Mouse (Mus musculus) splenic B cell, adult 2 months (primary cell): ENCODE measurements at regions not wholly inside any gene's neighbourhood (a gene's known extent, or its start where the extent isn't known, plus 50 kb on each side); places are given as distances from the start of the nearest gene placed in this dataset.

ENCODE experiments used
- DNase-seq: peaks from one replicate; pipeline ENCODE4 v3.0.0-alpha.2; 2011; ENCODE audit warnings: low read depth, low spot score
- H3K27me3 ChIP-seq: 2 replicates; pipeline ENCODE4 v1.6.1; 2012; ENCODE audit warnings: mild to moderate bottlenecking, low read length, moderate library complexity, mixed read lengths; ENCODE audit not compliant: control insufficient read depth, poor library complexity, insufficient read depth, severe bottlenecking
- H3K36me3 ChIP-seq: 2 replicates; pipeline ENCODE4 v1.6.1; 2012; ENCODE audit warnings: mild to moderate bottlenecking, low read length, moderate library complexity, mixed read lengths; ENCODE audit not compliant: control insufficient read depth, poor library complexity, insufficient read depth, severe bottlenecking

DNA sequence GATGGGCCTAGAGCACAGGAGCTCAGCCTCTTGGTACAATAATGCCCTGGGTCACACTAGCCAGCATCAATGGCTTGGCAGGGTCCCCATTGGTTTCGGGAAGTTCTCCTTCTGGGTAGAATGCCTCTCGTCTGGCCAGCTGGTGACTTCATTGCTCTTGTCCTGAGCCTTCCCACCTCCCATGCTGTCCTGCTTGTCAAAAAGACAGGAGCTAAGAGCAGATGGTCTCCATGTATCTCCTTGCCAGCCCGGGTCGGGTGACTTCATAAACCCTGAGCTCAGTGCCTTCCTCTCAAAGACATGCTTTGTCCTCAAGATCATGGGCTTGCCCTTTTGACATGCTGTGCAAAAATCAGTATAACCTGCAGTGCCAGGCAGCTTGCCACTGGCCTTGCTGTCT is 179.2 kb upstream of the Sh3bp4 start:
- Histone ChIP-seq H3K27me3 (no peaks in the 10 kb centered on the region), H3K36me3 (no peaks in the 10 kb centered on the region)
- DNase-seq: no peak

DNA sequence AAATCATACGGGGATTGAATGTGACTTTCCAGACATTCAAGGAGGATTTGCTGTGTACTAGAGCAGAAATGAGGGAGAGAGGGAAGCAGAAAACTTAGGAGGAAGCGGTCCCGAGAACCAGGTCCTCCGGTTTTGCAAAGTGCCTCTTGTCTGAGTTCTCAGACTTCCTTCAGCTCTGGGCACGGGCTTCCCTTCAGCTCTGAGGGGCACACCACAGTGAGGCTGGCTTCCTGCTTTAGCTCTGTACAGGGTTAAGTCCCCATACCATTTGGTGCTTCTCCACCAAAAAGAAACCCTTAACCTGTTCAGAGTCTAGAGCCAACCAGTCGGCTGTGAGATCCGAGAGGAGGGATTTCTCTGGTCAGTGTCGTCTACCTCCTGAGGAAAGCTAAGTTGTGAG is 167.8 kb upstream of the Sh3bp4 start:
- H3K27me3 ChIP-seq: no peaks in the 10 kb centered on the region
- no peak for DNase-seq
- no peaks in the 10 kb centered on the region for H3K36me3 ChIP-seq

DNA sequence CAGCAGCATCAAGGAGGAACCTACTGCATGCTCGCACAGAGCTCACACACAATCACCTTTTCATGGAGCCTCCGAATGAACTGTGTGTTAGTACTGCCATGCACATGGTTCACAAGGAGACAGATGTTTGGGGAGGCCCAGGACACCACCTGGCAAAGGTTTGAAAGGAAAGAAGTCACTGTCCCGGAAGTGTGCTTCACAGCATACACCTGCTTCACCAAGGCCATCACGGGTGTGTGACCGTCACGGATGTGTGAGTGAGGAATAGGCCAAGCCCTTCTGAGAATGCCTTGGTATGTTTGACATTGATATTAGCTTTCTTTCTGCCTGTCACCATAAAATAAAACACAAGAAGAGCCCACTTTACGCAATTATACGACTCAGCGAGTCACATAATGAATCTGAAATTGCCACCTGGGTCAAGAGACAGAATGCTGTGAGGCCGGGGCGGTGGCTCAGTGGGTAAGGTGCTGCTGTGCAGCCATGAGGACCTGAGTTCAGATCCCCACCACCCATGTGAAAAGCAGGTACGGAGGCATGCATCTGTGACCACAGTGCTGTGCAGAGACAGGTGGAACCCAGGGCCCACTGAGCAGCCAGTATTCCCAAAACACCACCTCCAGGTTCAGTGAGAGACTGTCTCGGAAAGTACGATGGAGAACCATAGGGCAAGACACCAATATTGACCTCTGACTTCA is 162.3 kb upstream of the Sh3bp4 start:
- Histone ChIP-seq H3K36me3 (no peaks in the 10 kb centered on the region), H3K27me3 (no peaks in the 10 kb centered on the region)
- DNase-seq: no peak

DNA sequence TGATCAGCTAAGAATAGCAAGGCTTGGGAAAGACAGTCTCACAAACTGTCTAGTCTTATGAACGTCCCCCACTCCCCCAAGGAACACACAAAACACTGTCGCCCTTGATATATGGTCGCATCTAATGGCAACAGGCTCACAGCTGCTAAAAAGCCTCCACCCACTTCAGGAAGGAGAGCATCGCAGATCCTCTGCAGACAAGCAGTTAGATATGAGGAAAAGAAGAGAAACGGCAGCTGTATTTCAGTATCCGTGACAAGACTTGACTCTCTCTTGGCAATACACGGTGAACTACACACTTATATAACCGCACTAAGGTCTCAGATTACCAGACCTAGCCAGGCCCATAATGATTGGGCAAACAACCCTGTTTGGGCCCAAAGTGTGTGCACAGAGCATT is 161.5 kb upstream of the Sh3bp4 start:
- no peak for DNase-seq
- H3K27me3 ChIP-seq: no peaks in the 10 kb centered on the region
- no peaks in the 10 kb centered on the region for H3K36me3 ChIP-seq

DNA sequence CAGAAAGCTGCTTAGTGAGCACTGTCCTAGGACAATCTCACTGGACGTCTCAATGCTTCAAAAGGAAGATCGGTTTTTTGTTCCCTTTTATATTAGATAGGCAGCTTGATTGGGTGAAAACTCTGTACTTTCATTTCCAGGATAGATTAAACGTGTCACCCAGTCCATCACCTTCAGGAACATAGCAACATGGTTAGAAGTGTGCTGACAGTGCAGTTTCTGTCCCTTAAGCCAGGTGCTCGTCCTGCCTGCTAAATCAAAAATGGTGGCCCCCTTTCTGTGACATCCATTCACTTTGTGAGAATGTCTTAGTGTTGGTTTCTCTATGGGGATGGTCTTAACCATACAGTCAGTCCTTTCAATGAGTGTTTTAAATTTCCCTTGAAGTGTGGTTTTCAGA is 160.9 kb upstream of the Sh3bp4 start:
- DNase-seq: no peak
- Histone ChIP-seq H3K36me3 (no peaks in the 10 kb centered on the region), H3K27me3 (no peaks in the 10 kb centered on the region)

DNA sequence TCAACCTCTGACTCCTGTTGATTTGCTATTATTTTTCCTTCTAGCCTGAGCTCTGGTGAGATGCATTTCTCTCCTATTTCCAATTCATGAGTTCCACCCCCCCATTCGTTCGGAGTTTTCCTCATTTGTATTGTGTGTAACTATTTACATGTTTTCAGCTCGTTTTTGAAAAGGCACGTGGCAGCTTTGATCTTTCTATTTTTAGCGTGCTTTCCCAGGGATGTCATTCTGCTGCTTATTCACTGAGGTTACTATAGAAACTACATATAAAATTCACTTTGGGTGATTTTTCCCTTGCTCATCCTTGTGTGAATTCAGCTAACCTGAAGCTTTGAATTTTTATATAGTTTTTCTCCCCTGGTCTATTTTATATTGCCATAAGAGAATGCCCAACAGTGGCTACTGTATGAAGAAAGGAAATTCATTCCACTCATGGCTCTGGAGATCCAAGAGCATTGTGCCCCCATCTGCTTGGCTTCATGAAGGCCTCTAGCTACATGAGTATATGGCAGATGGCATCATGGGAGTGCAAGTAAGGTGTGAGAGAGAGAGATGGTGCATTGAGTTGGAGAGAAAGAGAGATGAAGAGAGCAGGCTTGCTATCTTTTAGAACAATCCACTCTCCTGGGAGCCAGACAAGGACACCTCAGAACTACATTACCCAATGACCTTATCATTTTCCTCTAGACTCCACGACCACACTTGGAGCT is 160.2 kb upstream of the Sh3bp4 start:
- Histone ChIP-seq H3K27me3 (no peaks in the 10 kb centered on the region), H3K36me3 (no peaks in the 10 kb centered on the region)
- no peak for DNase-seq

DNA sequence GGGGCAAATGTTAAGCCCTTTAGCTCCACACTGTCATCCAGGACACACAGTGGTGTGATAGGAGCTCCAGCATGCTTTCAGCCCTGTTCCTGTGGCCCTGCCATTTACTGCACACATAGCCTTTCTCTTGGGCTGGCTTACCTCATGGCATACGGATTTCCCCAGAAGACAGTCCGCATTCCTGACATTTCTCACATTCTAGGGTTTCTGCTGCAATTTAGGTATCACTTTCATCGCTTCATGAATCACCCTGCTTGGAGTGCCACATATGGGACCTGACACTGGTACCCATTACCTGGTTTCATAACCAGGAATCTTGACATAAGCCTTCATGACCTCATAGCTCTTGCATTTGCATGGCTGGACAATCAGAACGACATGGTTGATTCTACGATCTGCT is 158.5 kb upstream of the Sh3bp4 start:
- Histone ChIP-seq H3K27me3 (no peaks in the 10 kb centered on the region), H3K36me3 (no peaks in the 10 kb centered on the region)
- DNase-seq: no peak

DNA sequence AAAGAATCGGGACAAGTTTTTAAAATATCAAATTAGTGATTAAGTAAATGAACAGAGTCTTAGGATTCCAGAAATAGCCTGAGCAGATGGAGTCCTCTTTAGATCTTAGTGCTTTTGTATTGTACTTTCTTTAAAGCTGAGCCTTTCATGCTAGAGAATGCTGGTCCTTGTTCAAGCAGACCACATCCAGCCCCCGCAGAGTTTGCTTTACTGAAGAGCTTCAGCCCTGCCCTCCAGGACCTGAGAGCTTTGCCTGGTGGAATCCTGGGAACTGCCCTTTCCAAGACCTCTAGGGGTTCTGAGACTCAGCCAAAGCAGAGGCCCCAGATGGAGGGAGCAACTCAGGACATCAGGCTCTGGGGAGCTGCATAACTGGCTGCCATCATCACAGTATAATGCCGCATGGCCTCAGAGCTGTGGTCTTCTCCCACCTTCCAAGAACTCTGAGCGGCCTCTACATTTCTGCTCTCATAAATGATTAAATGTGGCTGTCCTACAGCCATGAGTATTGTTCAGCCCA is 153.6 kb upstream of the Sh3bp4 start:
- Histone ChIP-seq H3K27me3 (no peaks in the 10 kb centered on the region), H3K36me3 (no peaks in the 10 kb centered on the region)
- no peak for DNase-seq

DNA sequence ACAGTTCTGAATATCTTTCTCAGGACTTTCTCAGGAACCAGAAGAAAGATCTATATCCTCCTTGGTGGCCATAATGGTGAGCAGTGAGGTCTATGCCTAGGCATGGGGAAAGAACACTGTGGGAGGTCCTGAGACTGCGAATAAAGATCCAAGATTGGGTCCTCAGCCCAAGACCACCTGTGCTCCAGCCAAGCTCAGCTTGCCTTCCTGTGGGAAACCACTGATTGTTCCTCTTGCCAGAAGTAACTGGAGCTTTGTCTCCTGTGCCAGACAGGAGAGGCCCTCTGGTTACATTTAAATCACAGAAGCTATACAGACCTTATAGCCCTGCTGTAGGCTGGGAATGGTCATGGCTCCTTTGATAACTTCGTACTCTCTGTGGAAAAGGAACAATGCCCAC is 148.8 kb upstream of the Sh3bp4 start:
- no peak for DNase-seq
- Histone ChIP-seq H3K27me3 (no peaks in the 10 kb centered on the region), H3K36me3 (no peaks in the 10 kb centered on the region)

DNA sequence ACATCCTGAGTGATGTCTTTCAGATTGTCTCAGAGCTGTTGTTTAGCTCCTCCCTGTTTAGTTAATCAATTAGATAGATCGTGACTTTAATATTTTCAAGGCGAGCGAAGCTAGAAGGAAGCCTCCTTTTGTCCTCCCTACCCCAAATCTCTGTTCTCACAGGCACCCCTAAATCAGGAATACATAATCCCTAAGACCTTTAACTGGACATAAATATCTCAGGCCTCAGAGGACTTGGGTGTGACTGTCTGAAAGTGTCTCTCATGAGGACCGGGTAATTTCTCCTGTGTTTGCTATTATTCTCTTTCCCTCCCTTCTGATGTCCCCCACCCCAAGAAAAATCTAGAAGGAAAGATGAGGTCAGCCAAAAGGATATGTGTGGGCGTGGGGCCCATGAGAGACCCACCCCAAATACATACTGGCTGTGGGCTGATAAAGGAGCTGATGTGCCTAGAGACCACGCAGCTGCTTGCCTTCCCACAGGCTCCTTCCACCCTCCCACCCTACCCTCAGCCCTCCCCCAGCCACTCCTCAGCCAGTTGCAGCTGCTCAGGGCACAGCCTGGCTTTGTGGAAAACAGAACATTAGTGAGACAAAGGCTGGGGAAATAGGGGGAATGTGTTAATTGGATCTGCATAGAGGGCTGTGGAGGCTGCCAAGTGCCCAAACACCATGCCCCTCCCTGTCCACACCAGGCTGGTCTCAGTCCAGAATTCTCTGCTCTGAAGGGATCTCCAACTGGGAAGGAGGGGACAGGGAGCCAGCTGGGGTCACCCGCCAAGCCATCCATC is 146.2 kb upstream of the Sh3bp4 start:
- no peaks in the 10 kb centered on the region for H3K27me3 ChIP-seq
- no peak for DNase-seq
- H3K36me3 ChIP-seq: no peaks in the 10 kb centered on the region

DNA sequence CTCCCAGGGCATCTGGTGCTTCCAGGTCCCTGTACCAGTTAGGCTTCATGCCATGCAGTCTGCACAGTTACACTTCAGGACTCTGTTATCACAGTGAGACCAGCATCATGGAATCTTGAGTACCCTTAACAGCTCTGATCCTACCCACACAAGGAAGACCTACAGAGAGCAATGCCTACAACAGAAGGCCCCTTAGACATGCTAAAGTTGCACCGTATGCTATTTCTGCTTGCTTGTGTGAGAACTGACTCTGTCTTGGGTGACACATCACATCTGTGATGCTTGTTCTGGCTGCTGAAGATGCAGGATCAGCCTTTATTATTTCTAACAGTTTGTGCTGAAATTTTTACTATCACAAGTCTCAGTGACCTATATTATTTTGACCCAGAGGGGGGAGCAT is 135.0 kb upstream of the Sh3bp4 start:
- DNase-seq: no peak
- no peaks in the 10 kb centered on the region for H3K27me3 ChIP-seq
- no peaks in the 10 kb centered on the region for H3K36me3 ChIP-seq

DNA sequence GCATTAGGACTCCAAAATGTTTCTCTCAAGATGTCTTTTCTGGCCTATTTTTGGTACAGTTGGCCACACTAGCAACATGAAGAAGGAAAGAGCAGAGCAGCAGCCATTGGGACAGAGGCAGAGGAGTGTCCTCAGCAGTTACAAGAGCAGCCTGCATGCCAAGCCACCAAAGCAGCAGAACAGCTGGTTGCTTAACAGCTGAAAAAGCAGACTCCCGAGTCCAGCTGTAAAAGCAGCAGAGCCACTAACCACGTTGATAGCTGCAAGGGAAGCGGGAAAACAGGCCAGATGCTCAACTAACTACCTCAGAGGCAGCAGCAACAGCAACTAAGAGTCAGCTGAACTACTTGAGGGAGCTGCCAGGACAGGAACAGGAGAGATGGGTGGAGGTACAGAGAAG is 134.4 kb upstream of the Sh3bp4 start:
- Histone ChIP-seq H3K36me3 (no peaks in the 10 kb centered on the region), H3K27me3 (no peaks in the 10 kb centered on the region)
- DNase-seq: no peak

DNA sequence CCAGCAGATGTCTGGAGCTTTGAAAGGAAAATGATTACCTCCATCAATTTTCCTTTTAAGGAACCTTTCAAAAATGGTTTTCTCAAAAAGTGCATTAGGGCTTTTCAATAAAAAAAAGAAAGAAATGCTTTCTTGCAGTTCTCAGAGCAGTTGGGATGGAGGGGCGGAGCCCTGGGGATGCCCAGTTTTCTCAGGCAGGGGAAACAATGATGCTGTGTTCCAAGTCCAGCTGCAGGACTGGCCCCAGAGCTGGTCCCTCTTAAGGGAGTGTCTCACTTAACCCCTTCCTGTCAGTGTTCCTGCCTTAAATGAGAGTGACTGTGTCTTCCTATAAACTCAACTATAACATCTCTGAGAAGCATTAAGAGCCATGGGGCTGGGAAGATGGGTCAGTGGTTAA is 132.9 kb upstream of the Sh3bp4 start:
- H3K36me3 ChIP-seq: no peaks in the 10 kb centered on the region
- no peaks in the 10 kb centered on the region for H3K27me3 ChIP-seq
- no peak for DNase-seq

DNA sequence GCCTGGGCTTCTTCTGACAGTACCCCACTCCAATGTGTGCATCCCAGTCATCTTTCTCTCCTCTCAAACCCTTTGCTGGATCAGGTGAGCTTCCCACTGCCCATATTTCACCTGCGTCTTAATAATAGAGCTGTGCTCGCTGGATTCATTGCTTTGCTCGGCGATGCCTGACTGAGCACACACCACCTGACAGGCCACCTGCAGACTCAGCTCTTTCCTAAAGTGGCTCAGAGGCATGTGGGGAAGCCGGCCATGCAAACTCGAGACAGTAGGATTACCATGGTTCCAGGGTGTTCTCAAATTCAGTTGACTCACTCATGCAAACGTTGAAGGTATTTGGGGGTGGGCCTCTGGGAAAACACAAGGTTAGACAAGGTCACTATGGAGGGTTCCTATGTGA is 131.8 kb upstream of the Sh3bp4 start:
- Histone ChIP-seq H3K36me3 (no peaks in the 10 kb centered on the region), H3K27me3 (no peaks in the 10 kb centered on the region)
- DNase-seq: no peak

DNA sequence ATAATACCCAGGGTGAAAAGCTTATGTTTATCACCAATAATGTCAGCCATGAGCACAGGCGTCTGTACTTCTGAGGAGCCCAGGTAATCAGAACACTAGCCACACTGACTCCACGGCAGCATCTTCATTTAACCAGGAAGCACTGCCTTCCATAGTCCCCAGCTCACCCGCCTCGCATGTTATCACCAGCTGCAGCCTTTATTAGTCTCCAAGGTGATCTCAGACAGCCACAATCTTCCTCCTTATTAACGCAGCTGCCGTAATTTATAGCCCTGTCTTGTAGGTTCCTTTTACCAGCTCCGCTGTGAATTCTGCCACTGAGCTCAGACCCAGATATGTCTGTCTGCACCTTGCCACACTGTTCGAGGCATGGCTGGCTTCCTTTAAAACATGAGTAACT is 127.2 kb upstream of the Sh3bp4 start:
- H3K27me3 ChIP-seq: no peaks in the 10 kb centered on the region
- H3K36me3 ChIP-seq: no peaks in the 10 kb centered on the region
- DNase-seq: no peak
